Mouse (Mus musculus): ENCODE data around the gene Man1a2.

DNA sequence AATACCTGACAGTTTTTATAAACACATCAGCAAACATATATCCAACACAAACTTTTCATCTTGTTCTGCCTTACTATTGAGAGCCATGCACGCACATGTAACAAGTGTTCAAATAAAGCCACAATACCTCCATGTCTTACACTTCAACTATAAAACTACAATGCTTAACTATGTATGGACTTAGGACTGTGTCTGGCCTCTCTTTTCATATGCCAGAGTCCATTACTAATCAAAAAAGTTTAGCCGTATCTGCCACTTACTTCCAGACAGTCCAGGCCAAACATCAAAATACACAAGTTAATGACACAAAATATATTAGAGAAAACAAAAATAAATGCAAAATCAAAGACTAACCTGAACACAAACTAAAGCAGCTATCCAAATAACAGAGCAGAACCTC lies 14.9 kb downstream of the Man1a2 start:
- TF ChIP-seq POLR2A (IDR thresholded peaks at IDR 0.05; ENCODE audit: extremely low read depth, insufficient read depth, low read length) (no peak), CTCF (IDR thresholded peaks at IDR 0.05; ENCODE audit: low read depth, low read length) (no peak)
